Mouse (Mus musculus) CD4-positive, CD25-positive, alpha-beta regulatory T cell, adult 2 months (primary cell): ENCODE data around the gene Ephb1.

Experiments used
- DNase-seq: peaks from one replicate; pipeline ENCODE4 v3.0.0-alpha.2; 2012; ENCODE audit warnings: low read depth, low spot score

The Ephb1 gene

GRCm38 (mm10) chr9:102352186-102353055 lies 2.1 kb downstream of the Ephb1 start:
- no peak for DNase-seq

- no peak for DNase-seq
Measured at GRCm38 (mm10) chr9:102351721-102352120, 2.8 kb downstream of the Ephb1 start.

GRCm38 (mm10) chr9:102351221-102351620 lies 3.3 kb downstream of the Ephb1 start:
- DNase-seq: no peak

- DNase-seq: no peak
Measured at GRCm38 (mm10) chr9:102350696-102351095, 3.8 kb downstream of the Ephb1 start.

- no peak for DNase-seq
Measured at GRCm38 (mm10) chr9:102350076-102350475, 4.4 kb downstream of the Ephb1 start.

GRCm38 (mm10) chr9:102346801-102347200 lies 7.7 kb downstream of the Ephb1 start:
- no peak for DNase-seq

- DNase-seq: no peak
Measured at GRCm38 (mm10) chr9:102345474-102345873, 9.0 kb downstream of the Ephb1 start.

- DNase-seq: no peak
Measured at GRCm38 (mm10) chr9:102345047-102345446, 9.4 kb downstream of the Ephb1 start.

- no peak for DNase-seq
Measured at GRCm38 (mm10) chr9:102344086-102344930, 10.2 kb downstream of the Ephb1 start.

GRCm38 (mm10) chr9:102343061-102343460 lies 11.4 kb downstream of the Ephb1 start:
- DNase-seq: no peak

GRCm38 (mm10) chr9:102342026-102342425 lies 12.5 kb downstream of the Ephb1 start:
- no peak for DNase-seq

GRCm38 (mm10) chr9:102340768-102341167 lies 13.7 kb downstream of the Ephb1 start:
- no peak for DNase-seq

- DNase-seq: no peak
Measured at GRCm38 (mm10) chr9:102335571-102336282, 18.8 kb downstream of the Ephb1 start.

GRCm38 (mm10) chr9:102330266-102331060 lies 24.0 kb downstream of the Ephb1 start:
- DNase-seq: no peak

- DNase-seq: no peak
Measured at GRCm38 (mm10) chr9:102327625-102328150, 26.8 kb downstream of the Ephb1 start.

- no peak for DNase-seq
Measured at GRCm38 (mm10) chr9:102315436-102315835, 39.1 kb downstream of the Ephb1 start.

- DNase-seq: no peak
Measured at GRCm38 (mm10) chr9:102314795-102315194, 39.7 kb downstream of the Ephb1 start.

- DNase-seq: no peak
Measured at GRCm38 (mm10) chr9:102310431-102310830, 44.1 kb downstream of the Ephb1 start.

GRCm38 (mm10) chr9:102309278-102309677 lies 45.2 kb downstream of the Ephb1 start:
- DNase-seq: no peak

GRCm38 (mm10) chr9:102307656-102308055 lies 46.8 kb downstream of the Ephb1 start:
- no peak for DNase-seq
